Mouse (Mus musculus) liver, embryonic 14.5 days (tissue): Measurements from ENCODE around the gene Nle1. TPM values are rescaled to one million over a fixed set of nuclear protein-coding genes. Genes with fewer than 3 reads are reported as not detected.

Source experiments
- ATAC-seq: fragments of 200-750 bp; cut with Nextera tagmentation; 2 replicates; pipeline ENCODE4 v1.8.0; 2017; ENCODE audit warnings: moderate number of reproducible peaks, mild to moderate bottlenecking, moderate library complexity; ENCODE audit not compliant: insufficient read depth
- DNase-seq, 3 experiments: peaks; one replicate each; pipeline ENCODE4 v3.0.0-alpha.2; 2012 to 2013; ENCODE audit warnings: low read depth in 3 of 3, low spot score in 3 of 3
- H3K27ac ChIP-seq: fragments of 300-500 bp; sonication (generic); 2 replicates; pipeline ENCODE4 v1.5.1; 2014; ENCODE audit warnings: moderate library complexity, mild to moderate bottlenecking, control low read depth, inconsistent platforms
- H3K27me3 ChIP-seq: fragments of 300-500 bp; sonication (generic); 2 replicates; pipeline ENCODE4 v1.6.1; 2014; ENCODE audit warnings: mild to moderate bottlenecking, low read length, moderate library complexity; ENCODE audit not compliant: control insufficient read depth, insufficient read depth
- H3K36me3 ChIP-seq: fragments of 300-500 bp; sonication (generic); replicated peaks from 2 replicates; pipeline ENCODE4 v1.6.1; 2014; ENCODE audit warnings: low read depth; ENCODE audit not compliant: control insufficient read depth, insufficient read depth
- H3K4me1 ChIP-seq, 2 experiments: fragments of 200-500 bp in 1 of 2; fragments of 300-500 bp in 1 of 2; sonication (generic) in 1 of 2; replicated peaks; 2 replicates each; pipeline ENCODE4 v1.6.1; 2012 to 2014; ENCODE audit warnings: antibody characterized with exemption in 1 of 2, inconsistent platforms in 1 of 2, low read length in 1 of 2; ENCODE audit not compliant: control insufficient read depth in 2 of 2, insufficient read depth in 2 of 2
- H3K4me2 ChIP-seq: fragments of 300-500 bp; sonication (generic); 2 replicates; pipeline ENCODE4 v1.6.1; 2014; ENCODE audit warnings: low read depth, mild to moderate bottlenecking, control low read depth, moderate library complexity
- H3K4me3 ChIP-seq, 2 experiments: fragments of 200-500 bp in 1 of 2; fragments of 300-500 bp in 1 of 2; sonication (generic) in 1 of 2; 2 replicates each; pipeline ENCODE4 v1.5.1; 2012 to 2014; ENCODE audit warnings: low read depth in 2 of 2, low read length in 2 of 2, mild to moderate bottlenecking in 2 of 2, control low read depth in 1 of 2, inconsistent platforms in 1 of 2, moderate library complexity in 1 of 2; ENCODE audit not compliant: insufficient read depth in 1 of 2
- H3K9ac ChIP-seq: fragments of 300-500 bp; sonication (generic); replicated peaks from 2 replicates; pipeline ENCODE4 v1.6.1; 2014; ENCODE audit warnings: mild to moderate bottlenecking, control low read depth, moderate library complexity
- H3K9me3 ChIP-seq: fragments of 300-500 bp; sonication (generic); 2 replicates; pipeline ENCODE4 v1.6.1; 2016; ENCODE audit warnings: low read length, mixed read lengths; ENCODE audit not compliant: control insufficient read depth
- CTCF ChIP-seq: IDR thresholded peaks from 2 replicates; pipeline ENCODE4 v1.5.1; 2016; ENCODE audit warnings: antibody characterized with exemption, low read depth, control low read depth
- EP300 ChIP-seq: IDR thresholded peaks from 2 replicates; pipeline ENCODE4 v1.6.1; 2016; ENCODE audit warnings: antibody characterized with exemption, low read depth
- WGBS: fragments of 180-500 bp; shearing (Covaris S2); extraction: QIAGEN DNeasy Blood & Tissue Kit; methylation state at CpG from one replicate; pipeline ENCODE4 v1.1.7; 2014; ENCODE audit not compliant: insufficient replicate concordance; 5-methylcytosine and 5-hydroxymethylcytosine counted together
- polyA plus RNA-seq, 2 experiments: library from polyadenylated mRNA; depleted of rRNA in 1 of 2; stranded (reverse) in 1 of 2; unstranded in 1 of 2; fragments of >200 nt; fragmentation: Nextera tagmentation in 1 of 2; extraction: Ambion mirVana in 1 of 2; gene quantifications; 2 replicates each; pipeline versions ENCODE4 v1.2.1 to v1.2.3; 2012 to 2014

Gene Nle1
- polyA plus RNA-seq (2012; rRNA removed) (26.1 and 27.2 TPM in 2 replicates), polyA plus RNA-seq (2014; fragmentation: Nextera tagmentation; extraction: Ambion mirVana) (11.9 and 13.8 TPM in 2 replicates)

DNA sequence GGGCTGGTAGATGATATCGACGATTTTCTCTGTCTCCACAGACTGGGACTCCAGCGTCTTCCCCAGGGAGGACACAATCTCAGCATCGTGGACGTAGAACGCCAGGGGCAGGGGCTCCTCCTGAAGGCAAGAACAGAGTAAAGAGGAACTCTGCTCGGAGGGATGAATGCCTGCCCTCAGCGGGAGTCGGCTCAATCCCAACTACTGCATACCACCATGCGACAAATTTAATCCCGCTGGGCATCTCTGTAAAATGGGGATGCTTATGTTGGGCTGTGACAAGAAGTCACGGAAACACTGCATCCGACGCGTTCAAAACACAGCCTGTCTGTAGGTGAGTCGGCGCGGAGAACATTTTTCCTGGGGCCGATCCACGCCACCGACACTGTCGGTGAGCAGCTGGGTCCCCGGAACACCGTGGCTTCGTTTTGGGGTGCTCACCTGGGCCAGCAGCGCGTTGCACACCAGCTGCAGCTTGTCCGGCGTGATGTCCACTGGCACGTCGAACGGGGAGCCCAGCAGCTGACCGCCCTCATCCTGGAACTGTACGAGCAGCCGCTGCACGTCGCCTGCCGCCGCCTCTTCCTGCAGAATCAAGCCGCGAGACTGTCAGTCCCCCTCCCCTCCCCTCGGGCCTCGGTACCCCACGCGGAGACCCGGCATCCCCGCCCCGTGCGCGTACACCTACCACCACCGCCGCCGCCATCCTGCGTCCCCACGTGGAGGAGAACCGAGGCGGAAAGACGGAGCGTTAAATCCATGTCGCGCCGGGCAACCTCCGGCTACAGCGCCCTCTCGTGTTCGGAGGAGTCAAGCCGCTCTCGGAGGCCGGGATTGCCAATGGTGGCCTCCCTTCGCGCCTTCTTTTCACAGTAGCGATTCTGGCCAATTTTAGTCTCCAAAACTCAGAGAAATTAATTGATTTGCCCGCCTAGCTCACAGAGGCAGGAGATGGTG, at the start of gene Nle1:
Gene Nle1 (minus strand): TSS at position 761 of the 957 bp plus-strand sequence.
- Histone ChIP-seq H3K4me3 (peak within 1 kb of the TSS; percentile 64 to 82), H3K9ac (peak within 1 kb of the TSS; percentile 71), H3K27ac (no peak within 1 kb of the TSS), H3K4me1 (peaks cover 0 to 3% of the 10 kb centered on the region in 2 experiments; a peak in 3 of 4 replicates), H3K9me3 (no peaks in the 10 kb centered on the region), H3K27me3 (no peaks in the 10 kb centered on the region), H3K4me2 (peak within 1 kb of the TSS; percentile 82), H3K36me3 (peaks cover 14% of the 10 kb centered on the region)
- DNase-seq (peak; percentile 70 to 78 (median 76)), ATAC-seq (peak; percentile 63)
- under 1% methylated on average over 73 of the region's 73 CpGs for WGBS
- peak; percentile 97 for TF ChIP-seq CTCF
- no peak for TF ChIP-seq EP300

DNA sequence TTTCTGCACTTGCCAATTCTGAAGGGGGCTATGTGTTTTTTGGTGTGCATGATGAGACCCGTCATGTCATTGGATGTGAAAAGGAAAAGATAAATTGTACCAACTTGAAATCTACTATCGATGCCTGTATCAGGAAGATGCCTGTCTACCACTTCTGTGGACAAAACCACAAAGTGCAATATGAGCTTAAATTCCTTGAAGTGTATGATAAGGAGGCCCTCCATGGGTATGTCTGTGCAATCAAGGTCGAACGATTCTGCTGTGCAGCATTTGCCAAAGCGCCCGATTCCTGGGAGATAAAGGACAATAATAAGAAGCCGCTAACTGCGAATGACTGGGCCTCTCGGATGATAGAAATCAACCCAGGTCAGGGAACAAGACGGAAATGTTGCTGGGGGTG, 48.7 kb upstream of the Nle1 start:
- no peaks in the 10 kb centered on the region for H3K4me1 ChIP-seq
- no peaks in the 10 kb centered on the region for H3K36me3 ChIP-seq
- no peak for ATAC-seq
- H3K9ac ChIP-seq = no peak overlapping the region
- peaks cover 12% of the 10 kb centered on the region for H3K27me3 ChIP-seq
- WGBS = 30% methylated on average over 10 of the region's 10 CpGs
- H3K27ac ChIP-seq = no peak overlapping the region
- H3K4me2 ChIP-seq = no peak overlapping the region
- DNase-seq = no peak
- no peak overlapping the region for H3K4me3 ChIP-seq
- no peaks in the 10 kb centered on the region for H3K9me3 ChIP-seq
- no peak for TF ChIP-seq CTCF
- TF ChIP-seq EP300 = no peak

DNA sequence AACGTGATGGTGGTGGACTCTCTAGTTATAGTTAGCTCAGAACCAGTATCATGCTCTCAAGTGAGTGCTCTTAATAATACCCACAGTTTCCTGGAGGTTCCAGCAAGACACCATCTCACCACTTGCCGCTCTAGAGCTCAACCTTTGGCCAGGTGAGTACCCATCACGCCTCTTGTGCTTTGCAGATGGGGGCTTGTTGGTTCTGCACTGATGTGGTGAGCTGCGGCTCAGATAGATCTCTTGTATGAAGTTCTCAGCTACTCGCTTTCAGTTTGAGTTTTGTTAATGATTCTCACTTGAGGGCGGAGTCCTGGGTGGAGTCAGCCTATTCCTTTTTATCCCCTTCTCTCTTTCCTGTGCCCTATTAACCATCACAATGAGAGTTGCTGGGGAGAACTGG, 46.4 kb upstream of the Nle1 start:
- Histone ChIP-seq H3K27ac (no peak overlapping the region), H3K9me3 (no peaks in the 10 kb centered on the region), H3K4me2 (no peak overlapping the region), H3K4me1 (no peaks in the 10 kb centered on the region), H3K4me3 (no peak overlapping the region), H3K36me3 (no peaks in the 10 kb centered on the region), H3K9ac (no peak overlapping the region), H3K27me3 (peaks cover 32% of the 10 kb centered on the region)
- no peak for TF ChIP-seq EP300
- no peak for TF ChIP-seq CTCF
- DNase-seq (no peak), ATAC-seq (no peak)
- WGBS = 58% methylated on average over 6 of the region's 6 CpGs

DNA sequence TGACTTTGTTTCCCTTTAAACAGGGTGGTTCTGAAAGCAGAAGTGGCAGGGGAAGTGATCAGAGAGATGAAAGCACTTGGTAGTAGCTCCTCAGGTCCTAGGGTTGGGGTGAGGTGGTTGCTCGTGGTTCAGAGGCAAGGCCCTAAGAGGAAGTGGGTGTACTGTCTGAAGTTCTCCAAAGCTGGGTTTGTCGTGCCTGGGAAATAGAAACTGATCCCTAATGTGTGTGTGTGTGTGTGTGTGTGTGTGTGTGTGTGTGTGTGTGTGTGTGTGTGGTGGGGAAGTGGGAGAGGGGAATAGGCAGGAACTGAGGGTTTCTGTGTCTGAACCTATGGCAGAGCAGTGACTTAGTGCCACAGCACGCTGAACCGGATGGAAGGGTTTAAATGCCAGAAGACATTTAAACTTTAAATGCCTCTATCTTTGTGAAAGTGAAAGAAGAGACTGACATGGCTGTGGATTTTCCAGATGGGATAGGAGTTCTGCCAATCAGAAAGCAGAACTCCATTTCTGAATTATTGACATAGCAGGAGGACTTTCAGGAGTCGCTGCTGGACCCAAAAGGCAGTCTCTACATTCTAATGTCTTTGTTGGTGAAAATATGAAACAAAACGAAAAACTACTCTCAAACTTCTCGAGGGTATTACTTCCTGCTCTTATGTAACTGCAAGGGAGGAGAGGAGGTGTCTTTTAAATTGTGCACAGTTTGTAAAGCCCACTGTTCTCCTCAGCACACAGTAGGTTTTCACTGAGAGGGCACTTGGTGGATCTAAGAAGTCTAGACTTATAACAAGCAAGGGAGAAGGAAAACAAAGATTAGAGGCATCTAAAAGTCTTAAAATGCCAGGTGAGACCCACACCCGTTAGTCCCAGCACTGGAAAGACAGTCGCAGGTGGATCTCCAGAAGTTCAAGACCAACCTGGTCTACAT, 44.7 kb upstream of the Nle1 start:
- Histone ChIP-seq H3K27ac (no peak overlapping the region), H3K36me3 (no peaks in the 10 kb centered on the region), H3K9ac (no peak overlapping the region), H3K27me3 (peaks cover 32% of the 10 kb centered on the region), H3K4me2 (peak overlapping the region; percentile 3), H3K4me3 (no peak overlapping the region), H3K4me1 (no peaks in the 10 kb centered on the region), H3K9me3 (no peaks in the 10 kb centered on the region)
- DNase-seq = no peak
- 27% methylated on average over 9 of the region's 9 CpGs for WGBS
- no peak for ATAC-seq
- TF ChIP-seq EP300 (no peak), CTCF (no peak)
